Mouse (Mus musculus): ENCODE measurements at regions not wholly inside any gene's neighbourhood (a gene's known extent, or its start where the extent isn't known, plus 50 kb on each side); places are given as distances from the start of the nearest gene placed in this dataset.
"Not testable (repeated sequence)": the region's sequence is repeated elsewhere in the genome, so short reads cannot be mapped to it uniquely, and the experiment has no call there.

- intact Hi-C loops (cut with DNase I) = loop anchor here (10.0 kb wide), 1 partner anchor 124 kb away; no protein-coding TSS in a partner anchor
- DNase-seq (ENCODE audit: low spot score in 2 of 2) = no peak
Observed at GRCm38 (mm10) chr9:78769168-78769567, 153.8 kb downstream of the Cd109 start.

GRCm38 (mm10) chr9:78773936-78774335, 158.6 kb downstream of the Cd109 start:
- intact Hi-C loops (cut with DNase I) = loop anchor here (5.0 kb wide), 1 partner anchor 948 kb away; no protein-coding TSS in a partner anchor
- DNase-seq (ENCODE audit: low spot score in 2 of 2) = no peak

GRCm38 (mm10) chr9:78775462-78775861, 160.1 kb downstream of the Cd109 start:
- intact Hi-C loops (cut with DNase I) = no loop called here
- DNase-seq (ENCODE audit: low spot score in 2 of 2) = peak; percentile 13 to 28

GRCm38 (mm10) chr9:78780595-78780994, 165.2 kb downstream of the Cd109 start:
- intact Hi-C loops (cut with DNase I) = loop anchor here (10.0 kb wide), 1 partner anchor 264 kb away; no protein-coding TSS in a partner anchor
- no peak for DNase-seq (ENCODE audit: low spot score in 2 of 2)

GRCm38 (mm10) chr9:78782297-78782696, 167.0 kb downstream of the Cd109 start:
- DNase-seq (ENCODE audit: low spot score in 2 of 2) = no peak
- intact Hi-C loops (cut with DNase I) = loop anchor here (10.0 kb wide), 1 partner anchor 263 kb away; no protein-coding TSS in a partner anchor

GRCm38 (mm10) chr9:78782860-78783259, 167.5 kb downstream of the Cd109 start:
- intact Hi-C loops (cut with DNase I) = loop anchor here (10.0 kb wide), 1 partner anchor 262 kb away; no protein-coding TSS in a partner anchor
- no peak for DNase-seq (ENCODE audit: low spot score in 2 of 2)

- DNase-seq (ENCODE audit: low spot score in 2 of 2) = peak in 1 of 2 experiments; percentile 11
- intact Hi-C loops (cut with DNase I) = loop anchor here (2.0 to 10.0 kb wide), 2 partner anchors 257 to 933 kb away; no protein-coding TSS in a partner anchor
Observed at GRCm38 (mm10) chr9:78787866-78788265, 172.5 kb downstream of the Cd109 start.

GRCm38 (mm10) chr9:78789703-78790102, 174.4 kb downstream of the Cd109 start:
- no peak for DNase-seq (ENCODE audit: low spot score in 2 of 2)
- intact Hi-C loops (cut with DNase I) = loop anchor here (2.0 to 10.0 kb wide), 2 partner anchors 255 to 931 kb away; no protein-coding TSS in a partner anchor

- DNase-seq (ENCODE audit: low spot score in 2 of 2) = no peak
Observed at GRCm38 (mm10) chr9:78790155-78790554, 174.8 kb downstream of the Cd109 start.

GRCm38 (mm10) chr9:78795801-78796200, 180.5 kb downstream of the Cd109 start:
- no peak for DNase-seq (ENCODE audit: low spot score in 2 of 2)
- intact Hi-C loops (cut with DNase I) = no loop called here

More at GRCm38 (mm10) chr9:78790155-78790554, 174.8 kb downstream of the Cd109 start:
- intact Hi-C loops (cut with DNase I) = no loop called here

GRCm38 (mm10) chr9:78817221-78817620, 201.9 kb downstream of the Cd109 start:
- DNase-seq (ENCODE audit: low spot score in 2 of 2) = no peak
- intact Hi-C loops (cut with DNase I) = no loop called here

- intact Hi-C loops (cut with DNase I) = not testable (repeated sequence)
- peak in 1 of 2 experiments; percentile 11 for DNase-seq (ENCODE audit: low spot score in 2 of 2)
Observed at GRCm38 (mm10) chr9:78821554-78822212, 206.3 kb downstream of the Cd109 start.

- no peak for DNase-seq (ENCODE audit: low spot score in 2 of 2)
- intact Hi-C loops (cut with DNase I) = no loop called here
Observed at GRCm38 (mm10) chr9:78844969-78845683, 229.8 kb downstream of the Cd109 start.

GRCm38 (mm10) chr9:78846110-78846509, 230.8 kb downstream of the Cd109 start:
- intact Hi-C loops (cut with DNase I) = no loop called here
- no peak for DNase-seq (ENCODE audit: low spot score in 2 of 2)

- DNase-seq (ENCODE audit: low spot score in 2 of 2) = no peak
- intact Hi-C loops (cut with DNase I) = no loop called here
Observed at GRCm38 (mm10) chr9:78847890-78848563, 232.7 kb downstream of the Cd109 start.

- intact Hi-C loops (cut with DNase I); DNase-seq (ENCODE audit: low spot score in 2 of 2): not testable (repeated sequence)
Observed at GRCm38 (mm10) chr9:78848564-78848893, 233.2 kb downstream of the Cd109 start.

GRCm38 (mm10) chr9:78856981-78857380, 241.6 kb downstream of the Cd109 start:
- no peak for DNase-seq (ENCODE audit: low spot score in 2 of 2)
- intact Hi-C loops (cut with DNase I) = no loop called here

- intact Hi-C loops (cut with DNase I) = no loop called here
- DNase-seq (ENCODE audit: low spot score in 2 of 2) = no peak
Observed at GRCm38 (mm10) chr9:78859956-78860355, 244.6 kb downstream of the Cd109 start.

GRCm38 (mm10) chr9:78872561-78872960, 257.2 kb downstream of the Cd109 start:
- DNase-seq (ENCODE audit: low spot score in 2 of 2) = no peak
- intact Hi-C loops (cut with DNase I) = no loop called here

- intact Hi-C loops (cut with DNase I) = no loop called here
- DNase-seq (ENCODE audit: low spot score in 2 of 2) = peak; percentile 29 to 33
Observed at GRCm38 (mm10) chr9:78879955-78880642, 264.8 kb downstream of the Cd109 start.
